Mouse (Mus musculus) central nervous system, embryonic 11.5 days (tissue): Measurements from ENCODE around the gene Lyplal1. TPM values are rescaled to one million over a fixed set of nuclear protein-coding genes. Genes with fewer than 3 reads are reported as not detected.

Source experiments
- polyA plus RNA-seq: library from polyadenylated mRNA; depleted of rRNA; stranded (reverse); fragments of >200 nt; gene quantifications from 2 replicates; pipeline ENCODE4 v1.2.3, GENCODE M21; 2012; rRNA removed

Lyplal1 gene
- polyA plus RNA-seq = 7.6 and 17.0 TPM in 2 replicates

GRCm38 (mm10) chr1:186116701-186117488 lies at the start of gene Lyplal1:
Gene Lyplal1 (minus strand): TSS chr1:186117310.

